Mouse (Mus musculus): ENCODE results near the gene Cmtm3.

GRCm38 (mm10) chr8:104393139-104393538, 53.9 kb downstream of the Cmtm3 start:
- TF ChIP-seq POLR2A (IDR thresholded peaks at IDR 0.05; ENCODE audit: insufficient read depth, low read depth, low read length) (no peak), CTCF (IDR thresholded peaks at IDR 0.05; ENCODE audit: insufficient read depth, low read depth, low read length) (no peak)
